Mouse (Mus musculus) CD4-positive helper T cell, adult 2 months (primary cell): ENCODE data around the gene Cpxcr1.

Experiments used
- DNase-seq: peaks from one replicate; pipeline ENCODE4 v3.0.0-alpha.2; 2012; ENCODE audit warnings: low read depth, missing footprints, low spot score

Cpxcr1 gene

DNA sequence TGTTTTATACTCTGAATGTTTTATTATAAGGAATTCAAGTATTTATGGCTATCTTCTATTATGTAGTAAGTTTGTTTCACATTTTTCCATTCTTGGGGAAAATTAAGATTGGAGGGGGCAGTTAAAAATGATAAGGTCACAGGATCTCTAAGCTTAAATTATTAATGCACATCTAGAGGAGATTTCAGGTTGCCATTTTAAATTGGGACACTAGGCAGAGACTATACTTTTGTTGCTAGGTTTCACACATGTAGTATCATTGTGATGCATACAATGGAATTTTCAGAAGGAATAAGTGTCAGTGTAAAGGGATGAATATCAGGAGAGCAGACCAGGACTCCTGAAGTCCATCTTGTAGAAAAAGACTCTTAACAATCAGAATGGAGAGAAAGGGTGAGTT lies at the start of gene Cpxcr1:
Gene Cpxcr1 (plus strand): TSS at position 301 of the 400 bp plus-strand sequence.
- DNase-seq: no peak
